Mouse (Mus musculus) cerebellum, adult 2 months (tissue): Measurements from ENCODE around the gene Abhd6.

ENCODE experiments used
- CTCF ChIP-seq: fragments of 200-500 bp; IDR thresholded peaks from 2 replicates; pipeline ENCODE4 v1.5.1; 2011; ENCODE audit warnings: low read depth, mild to moderate bottlenecking, control low read depth, low read length, moderate library complexity, borderline replicate concordance; ENCODE audit not compliant: insufficient read depth
- POLR2A ChIP-seq: fragments of 200-500 bp; IDR thresholded peaks from 2 replicates; pipeline ENCODE4 v1.6.1; 2011; ENCODE audit warnings: low read length, control low read depth, borderline replicate concordance; ENCODE audit not compliant: insufficient read depth

DNA sequence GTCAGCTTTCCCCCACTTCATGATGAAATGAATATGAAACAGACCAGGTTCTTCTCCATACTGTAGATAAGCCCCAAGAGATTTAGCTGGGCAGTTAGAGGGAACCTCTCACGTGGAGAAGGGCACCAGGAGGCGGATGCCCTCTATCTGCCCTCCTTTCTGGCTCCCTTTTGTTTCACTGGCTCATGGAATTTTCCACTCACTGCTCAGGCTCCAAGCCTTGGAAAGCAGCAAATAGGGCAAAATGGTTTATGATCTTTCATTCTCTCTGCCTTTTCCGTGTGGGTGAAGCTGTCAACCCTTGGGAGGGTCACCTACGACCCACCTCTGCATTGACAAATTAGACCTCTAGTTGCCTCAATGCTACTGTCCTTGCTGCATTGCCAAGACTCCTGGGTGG lies 27.8 kb downstream of the Abhd6 start:
- TF ChIP-seq CTCF (no peak), POLR2A (no peak)
